Mouse (Mus musculus) adrenal gland, postnatal 10 days (tissue): ENCODE data around the gene Herpud1. TPM values are rescaled to one million over a fixed set of nuclear protein-coding genes. Genes with fewer than 3 reads are reported as not detected.
"Not testable (repeated sequence)": the region's sequence is repeated elsewhere in the genome, so short reads cannot be mapped to it uniquely, and the experiment has no call there.

Experiments used
- DNase-seq: peaks from one replicate; pipeline ENCODE4 v3.0.0; 2021; ENCODE audit warnings: mixed read lengths
- total RNA-seq, 2 experiments: library from RNA; stranded (reverse); gene quantifications; 2 replicates each; pipeline ENCODE4 v1.2.3; 2021

Herpud1 gene
- total RNA-seq, 2 experiments from 2014 or later, result 93.9 to 145 TPM

DNA sequence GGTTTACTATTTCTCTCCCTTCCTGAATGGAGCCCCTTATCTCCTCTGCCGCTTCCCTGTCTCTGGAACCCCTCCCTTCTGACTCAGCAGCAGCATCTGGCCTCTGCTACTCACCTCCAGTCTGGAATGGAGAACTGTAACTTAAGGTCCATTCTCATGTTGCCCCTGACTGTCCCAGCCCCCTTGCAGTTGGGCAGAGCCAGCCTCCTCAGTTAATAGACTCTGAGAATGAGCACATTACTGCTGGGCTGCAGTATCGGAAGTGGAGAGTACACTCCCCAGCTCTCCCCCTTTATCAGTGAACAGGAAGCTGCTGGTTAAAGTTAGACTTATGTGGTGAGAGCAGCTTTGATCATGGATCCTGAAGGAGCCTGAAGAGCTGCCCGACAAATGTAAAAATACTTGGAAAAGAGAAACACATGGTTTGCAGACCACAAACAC is 10.7 kb upstream of the Herpud1 start:
- DNase-seq, result no peak

DNA sequence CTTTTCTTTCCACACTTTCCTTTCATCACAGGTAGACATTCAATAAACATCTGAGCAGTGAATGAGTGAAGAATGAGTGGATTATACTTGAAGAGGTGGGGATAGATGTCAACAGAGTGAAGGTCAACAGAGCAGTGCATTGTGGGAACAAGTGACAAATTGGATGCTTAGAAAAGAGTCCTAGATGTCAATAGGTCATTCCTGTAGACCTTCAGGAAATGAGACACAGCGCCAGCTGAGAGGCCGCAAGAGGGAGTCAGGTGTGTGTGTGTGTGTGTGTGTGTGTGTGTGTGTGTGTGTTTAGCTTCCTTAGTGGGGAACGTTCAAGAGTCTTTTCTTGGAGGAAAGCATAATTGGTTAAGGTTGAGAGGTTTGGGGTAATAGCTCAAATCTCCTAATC is 10.1 kb upstream of the Herpud1 start:
- no peak for DNase-seq

DNA sequence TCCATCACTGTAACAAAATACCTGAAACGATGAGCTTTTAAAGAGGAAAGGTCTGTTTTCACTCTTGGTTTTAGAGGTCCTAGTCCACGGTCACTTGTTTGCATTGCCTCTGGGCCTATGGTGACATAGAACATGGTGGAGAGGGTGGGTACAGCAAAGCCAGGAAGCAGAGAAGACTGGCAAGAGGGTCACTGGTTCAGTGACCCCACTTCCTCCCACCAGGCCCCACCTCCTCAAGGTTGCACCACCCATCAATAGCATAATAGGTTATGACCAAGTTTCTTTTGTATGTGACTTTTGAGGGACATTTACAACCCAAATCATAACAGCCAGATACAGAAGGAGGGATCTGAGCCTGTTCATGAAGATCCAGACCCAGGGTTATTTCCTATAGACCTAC is 9.7 kb upstream of the Herpud1 start:
- DNase-seq, result no peak

DNA sequence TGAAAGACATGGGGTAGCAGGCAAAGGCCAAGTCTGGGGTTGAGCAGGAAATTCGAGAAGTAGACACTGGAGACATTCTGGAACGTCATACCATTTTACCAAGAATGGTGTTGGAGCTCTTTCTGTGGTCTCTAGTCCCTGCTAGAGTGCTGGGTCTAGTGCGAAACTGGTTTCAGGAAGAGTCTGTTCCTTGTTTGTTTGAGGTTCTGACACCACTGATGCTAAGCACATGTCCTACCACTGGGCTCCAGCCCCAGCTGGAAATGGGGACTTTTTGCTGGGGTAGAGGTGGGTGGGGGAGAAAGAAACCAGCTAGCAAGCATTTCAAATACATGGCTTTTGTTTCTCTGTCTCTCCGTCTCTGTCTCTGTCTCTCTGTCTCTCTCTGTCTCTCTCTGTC is 9.2 kb upstream of the Herpud1 start:
- no peak for DNase-seq

DNA sequence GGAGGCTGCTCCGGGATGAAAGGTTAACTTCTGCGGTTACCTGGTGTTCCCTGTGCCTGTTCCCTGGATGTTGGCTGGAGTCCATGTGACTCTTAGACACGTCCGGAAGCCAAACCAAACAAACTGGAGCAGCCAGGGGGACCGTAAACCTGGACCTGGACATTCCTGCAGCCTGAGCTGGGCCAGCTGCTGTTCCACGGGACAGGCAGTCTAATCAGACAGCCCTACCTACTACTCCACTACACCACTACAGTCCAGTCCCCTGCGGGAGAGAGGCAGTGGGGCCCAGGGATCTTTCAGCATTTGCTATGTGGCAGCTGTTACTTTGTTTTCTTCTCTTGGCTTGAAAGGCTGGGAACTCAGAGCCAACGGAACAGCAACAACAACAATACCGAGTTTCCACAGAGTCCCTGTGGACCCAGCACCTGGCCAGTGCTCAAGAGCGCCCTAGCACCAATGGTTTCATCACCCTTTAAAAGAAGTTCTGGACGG is 8.5 kb upstream of the Herpud1 start:
- peak; percentile 63 for DNase-seq

DNA sequence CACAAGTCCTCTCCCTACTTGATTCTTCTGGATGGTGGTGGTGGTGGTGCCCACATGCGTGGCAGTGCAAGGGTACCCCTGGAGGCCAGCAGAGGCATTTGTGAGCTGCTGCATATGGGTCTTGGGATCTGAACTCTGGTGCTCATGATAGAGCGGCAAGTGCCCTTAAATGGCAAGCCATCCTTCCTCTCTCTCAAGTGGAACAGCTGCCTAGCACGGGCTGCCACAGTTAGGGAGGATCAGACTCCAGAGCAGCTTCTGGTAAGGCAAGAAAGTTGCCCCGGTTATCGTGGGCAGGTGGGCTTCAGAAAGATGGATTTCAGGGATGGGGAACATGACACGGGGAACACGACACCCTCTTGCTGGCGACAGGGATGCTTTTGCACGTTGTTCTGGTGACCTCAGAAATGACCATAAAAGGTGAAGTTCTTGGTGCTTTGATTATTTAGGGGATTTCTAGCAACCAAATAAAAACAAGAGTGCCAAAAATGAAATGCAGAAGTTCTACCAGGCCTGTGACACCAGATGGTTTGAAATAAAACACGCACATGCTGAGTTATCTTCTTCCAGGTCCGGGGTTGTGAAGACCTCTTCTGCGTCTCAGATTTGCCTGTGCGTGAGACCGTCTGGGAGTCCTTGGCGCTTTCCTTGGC is 7.3 kb upstream of the Herpud1 start:
- DNase-seq, result no peak

DNA sequence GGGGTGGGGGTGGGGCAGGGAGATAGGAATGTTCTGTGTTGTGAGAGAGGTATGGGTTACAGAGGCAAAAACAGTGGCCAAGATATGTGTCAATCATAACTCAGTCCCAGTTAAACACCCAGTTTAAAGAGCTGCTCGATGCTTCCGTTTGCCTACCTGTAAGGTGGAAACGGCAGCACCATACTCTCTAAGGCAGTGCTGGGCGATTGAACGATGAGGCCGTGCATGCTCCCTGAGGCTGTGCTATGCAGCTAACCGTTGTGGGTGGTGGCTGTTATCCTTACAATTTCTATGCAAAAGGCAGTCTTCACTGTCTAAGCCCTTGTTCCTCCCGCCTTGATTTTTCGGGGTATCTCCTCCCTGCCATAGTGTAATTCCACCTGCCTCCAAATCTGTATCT is 6.6 kb upstream of the Herpud1 start:
- DNase-seq, result no peak

DNA sequence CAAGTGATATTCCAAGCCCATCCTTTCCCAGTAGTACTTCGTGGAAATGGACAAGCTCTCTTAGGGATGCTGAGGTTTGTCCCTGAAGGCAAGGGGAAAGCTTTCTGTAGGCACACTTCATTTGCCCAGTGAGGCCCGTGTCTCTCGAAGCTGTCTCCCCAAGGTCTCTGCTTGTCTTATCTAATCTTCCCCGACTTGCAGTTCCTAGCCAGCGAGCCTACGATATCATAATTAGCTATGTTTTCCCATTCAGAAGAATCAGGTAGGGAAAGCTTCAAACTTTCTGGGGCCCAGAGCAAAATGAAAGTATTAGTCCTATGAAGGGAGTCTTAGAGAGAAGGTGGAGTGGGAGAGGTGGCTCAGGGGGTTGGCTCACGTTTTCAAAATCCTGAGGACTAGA is 2.1 kb upstream of the Herpud1 start:
- no peak for DNase-seq

DNA sequence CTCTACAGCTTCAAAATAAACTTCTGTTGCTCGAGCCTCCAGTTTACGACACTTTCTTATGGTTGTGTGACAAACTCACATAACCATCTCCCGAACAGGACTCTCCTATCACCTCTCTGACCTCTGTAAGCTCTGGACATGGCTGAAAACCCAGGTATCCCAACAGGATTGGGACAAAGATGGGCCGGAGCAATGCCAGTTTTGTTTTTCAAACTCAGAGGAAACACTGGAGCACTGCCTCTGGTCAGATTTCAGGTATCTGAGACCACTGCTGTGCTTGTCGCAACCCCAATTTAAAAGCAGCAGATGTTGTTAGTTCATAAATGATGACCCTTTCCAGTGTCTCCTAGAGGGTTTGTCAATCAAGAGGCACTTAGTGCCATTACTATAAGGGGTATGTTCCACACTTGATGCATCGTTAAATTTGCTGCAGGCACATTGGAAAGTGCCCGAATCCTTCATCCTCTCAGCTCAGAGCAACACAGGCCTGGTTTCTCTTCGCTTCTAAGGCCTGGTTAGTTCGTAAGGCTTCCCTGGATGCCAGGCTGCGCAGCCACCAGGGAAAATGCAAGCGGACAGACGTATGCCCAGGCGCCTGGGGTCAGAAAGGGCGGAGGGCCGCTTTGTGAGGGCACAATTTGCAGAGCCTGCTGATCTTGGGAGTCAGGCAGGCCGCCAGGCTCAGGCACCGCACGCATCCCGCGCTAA is 578 bp upstream of the Herpud1 start:
- no peak for DNase-seq

DNA sequence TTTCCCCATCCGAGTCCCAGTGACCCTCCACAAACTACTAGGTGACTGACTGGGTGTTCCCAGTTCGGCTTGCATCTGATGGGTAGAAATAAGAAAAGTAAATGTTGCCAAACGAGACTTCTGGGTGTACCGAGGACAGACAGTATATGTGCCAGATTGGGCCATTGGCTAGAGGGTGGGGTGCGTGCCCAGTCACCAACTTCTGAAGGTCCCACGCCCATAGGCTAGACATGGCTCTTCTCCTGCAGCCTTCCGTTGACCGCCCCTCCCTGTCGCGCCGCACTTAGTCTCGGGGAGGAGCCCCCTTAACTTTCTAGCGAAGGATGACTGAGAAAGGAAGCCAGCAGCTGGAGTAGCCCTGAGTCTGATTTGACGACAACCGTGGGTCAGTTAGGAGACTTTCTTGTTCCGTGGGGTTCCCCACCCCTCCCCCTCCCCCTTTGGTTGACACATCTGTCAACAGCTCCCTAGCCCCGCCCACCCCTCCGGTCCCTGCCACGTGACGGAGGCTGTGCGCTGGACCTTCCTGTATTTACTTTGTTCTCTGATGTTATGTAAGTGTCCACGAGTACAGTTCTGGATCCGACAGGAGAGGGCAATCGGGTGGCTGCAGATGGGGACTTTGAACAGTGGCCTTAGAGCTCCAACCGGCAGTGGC is 918 bp downstream of the Herpud1 start:
- DNase-seq, result peak; percentile 91

DNA sequence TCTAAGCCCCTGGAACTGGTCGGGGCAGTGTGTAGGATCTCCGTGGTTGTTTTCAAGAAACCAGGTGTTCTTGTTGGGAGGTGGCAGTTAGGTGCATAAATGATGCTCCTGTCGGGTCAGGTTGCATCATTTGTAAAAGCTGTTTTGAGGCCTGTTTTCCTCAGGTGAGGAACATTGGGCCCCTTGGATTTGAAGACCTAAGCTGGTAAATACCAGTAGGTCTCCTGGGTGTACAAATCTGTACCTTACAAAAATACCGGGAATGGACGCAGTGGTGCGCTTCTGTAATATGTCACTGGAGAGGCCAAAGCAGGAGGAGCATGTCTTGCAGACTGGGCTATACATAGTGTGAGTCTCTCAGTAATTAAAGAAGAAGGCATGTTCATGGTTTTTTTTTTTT is 1.5 kb downstream of the Herpud1 start:
- no peak for DNase-seq

DNA sequence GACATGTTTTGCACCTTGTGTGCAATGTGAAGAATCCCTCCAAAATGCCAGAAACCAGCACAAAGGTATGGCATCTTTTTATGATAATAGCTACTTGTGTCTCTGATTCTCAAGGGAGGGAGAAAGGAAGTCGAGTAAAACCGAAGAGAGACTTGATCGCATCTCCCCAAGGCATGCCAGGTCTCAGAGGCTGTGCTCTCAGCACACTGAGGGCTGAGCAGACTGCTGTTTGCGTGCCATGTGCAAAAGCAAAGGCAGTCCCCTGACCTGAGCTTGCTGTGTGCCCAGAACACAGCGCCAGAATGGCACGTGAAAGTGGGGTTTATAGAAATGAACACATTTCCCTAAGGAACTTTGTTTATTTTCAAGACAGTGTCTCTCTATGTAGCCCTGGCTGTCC is 3.3 kb downstream of the Herpud1 start:
- DNase-seq, result no peak

DNA sequence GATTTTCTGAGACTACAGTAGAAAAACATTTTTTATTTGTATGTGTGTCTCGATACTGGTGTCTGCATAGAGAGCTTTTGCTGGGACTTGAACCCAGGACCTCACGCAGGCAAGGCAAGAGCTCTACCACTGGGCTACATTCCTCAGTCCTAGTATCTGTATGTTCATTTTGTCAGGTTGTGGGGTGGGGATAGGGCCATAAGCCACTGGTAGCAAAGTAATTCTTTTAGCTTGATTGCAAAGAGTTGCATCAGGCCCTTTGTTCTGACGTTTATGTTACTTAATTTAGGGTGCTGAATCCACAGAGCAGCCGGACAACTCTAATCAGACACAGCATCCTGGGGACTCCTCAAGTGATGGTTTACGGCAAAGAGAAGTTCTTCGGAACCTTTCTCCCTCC is 4.2 kb downstream of the Herpud1 start:
- no peak for DNase-seq

DNA sequence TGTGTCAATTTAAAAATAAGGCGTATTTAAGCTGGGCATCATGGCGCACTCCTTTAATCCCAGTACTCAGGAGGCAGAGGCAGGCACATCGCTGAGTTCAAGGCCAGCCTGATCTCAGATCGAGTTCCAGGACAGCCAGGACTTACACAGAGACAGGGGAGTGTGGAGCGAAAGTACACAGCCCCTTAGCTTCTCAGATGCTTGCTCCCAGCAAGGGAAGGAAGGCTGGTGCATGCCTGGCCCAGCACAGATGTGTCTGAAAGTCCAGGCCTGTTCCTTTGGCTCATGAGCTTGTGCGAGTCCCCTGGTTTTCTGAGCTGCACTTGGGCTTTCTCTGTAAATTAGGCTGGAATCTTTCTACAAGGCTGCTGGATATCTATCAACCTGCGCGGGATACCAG is 4.7 kb downstream of the Herpud1 start:
- no peak for DNase-seq

DNA sequence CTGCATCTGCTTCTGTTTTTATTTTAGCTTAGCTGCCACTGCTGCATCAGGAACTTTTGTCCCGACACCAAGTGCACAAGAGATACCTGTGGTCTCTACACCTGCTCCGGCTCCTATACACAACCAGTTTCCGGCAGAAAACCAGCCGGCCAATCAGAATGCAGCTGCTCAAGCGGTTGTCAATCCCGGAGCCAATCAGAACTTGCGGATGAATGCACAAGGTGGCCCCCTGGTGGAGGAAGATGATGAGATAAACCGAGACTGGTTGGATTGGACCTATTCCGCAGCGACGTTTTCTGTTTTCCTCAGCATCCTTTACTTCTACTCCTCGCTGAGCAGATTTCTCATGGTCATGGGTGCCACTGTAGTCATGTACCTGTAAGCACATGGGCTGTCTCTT is 5.9 kb downstream of the Herpud1 start:
- DNase-seq, result peak; percentile 70

DNA sequence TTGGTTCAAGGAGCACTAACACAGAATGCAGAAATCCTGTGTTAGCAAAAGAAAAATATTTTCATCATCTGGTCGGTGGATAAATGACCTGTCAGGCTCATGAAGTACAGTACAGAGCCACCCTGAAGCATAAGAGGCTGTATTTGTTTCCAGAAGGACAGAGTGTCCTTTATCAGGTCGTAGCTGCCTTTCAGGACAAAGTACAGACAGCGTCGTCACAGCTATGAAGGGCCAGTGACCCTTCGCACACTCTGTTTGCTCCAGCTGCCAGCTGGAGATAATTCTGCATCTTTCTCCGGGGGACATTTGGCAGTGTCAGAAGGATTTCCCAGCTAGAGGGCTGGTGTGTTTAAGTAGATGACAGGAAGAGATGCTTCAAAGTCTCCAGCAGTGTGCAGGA is 6.4 kb downstream of the Herpud1 start:
- no peak for DNase-seq

DNA sequence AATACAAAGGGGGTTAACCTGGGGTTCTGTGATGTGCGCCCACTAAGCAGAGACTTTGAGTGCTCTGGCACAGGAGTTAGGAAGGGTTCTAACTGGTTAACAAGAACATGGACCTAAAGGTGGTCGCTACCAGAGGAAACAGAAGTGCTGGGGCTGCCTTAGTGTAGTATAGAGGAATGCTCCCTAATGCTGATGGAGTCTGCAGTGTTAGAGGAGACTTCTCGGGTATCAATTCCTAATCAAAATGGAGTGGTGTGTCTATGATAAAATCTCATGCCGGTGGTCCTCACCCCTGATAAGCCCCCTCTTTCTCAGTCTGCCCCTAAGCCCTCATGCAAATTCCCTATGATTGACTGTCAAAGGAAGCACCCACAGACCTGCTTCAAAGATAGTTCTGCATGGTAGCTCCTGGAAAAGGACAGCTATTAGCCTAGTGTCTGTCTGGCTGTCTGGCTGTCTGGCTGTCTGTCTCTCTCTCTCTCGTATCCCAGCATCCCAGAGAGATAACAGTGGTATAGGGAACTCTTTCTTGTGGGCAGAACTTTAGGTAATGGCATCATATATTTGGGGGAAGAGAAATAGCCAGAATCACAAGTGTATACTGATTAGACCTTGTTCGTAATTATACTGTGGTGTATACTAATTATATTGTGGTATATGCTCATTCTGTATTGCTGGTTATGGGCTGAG is 9.8 kb downstream of the Herpud1 start:
- DNase-seq, result no peak

DNA sequence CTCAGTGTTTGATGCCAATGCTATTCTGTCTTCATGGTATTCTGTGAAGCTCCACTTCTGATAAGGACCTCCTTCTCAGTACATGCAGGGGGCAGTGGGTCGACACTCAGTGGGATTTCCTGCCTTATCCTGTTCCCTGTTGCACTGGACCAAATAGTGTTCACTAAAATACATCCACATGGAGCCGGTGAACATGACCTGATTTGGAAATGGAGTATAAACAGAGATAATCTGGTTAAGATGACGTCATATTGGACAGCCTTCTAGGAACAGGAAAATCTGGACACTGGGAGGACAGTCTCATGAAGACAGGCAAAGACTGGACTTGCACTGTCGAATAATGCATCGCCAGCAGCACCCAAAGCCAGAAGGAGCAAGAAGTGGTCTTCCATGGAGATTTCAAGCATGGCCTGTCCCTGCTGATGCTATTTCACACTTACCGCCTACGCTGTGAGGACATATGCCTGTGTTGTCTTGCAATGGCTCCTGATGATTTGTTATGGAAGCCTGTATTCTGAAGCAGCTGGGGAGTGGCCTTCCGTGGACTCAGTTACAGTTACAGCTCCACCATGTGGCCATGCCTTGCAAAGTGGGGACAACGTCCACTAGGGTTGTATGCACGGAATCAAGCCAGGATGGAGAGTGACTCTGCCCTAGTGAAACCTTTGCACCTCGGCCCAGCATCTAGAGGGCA is 10.9 kb downstream of the Herpud1 start:
- DNase-seq, result peak; percentile 75

DNA sequence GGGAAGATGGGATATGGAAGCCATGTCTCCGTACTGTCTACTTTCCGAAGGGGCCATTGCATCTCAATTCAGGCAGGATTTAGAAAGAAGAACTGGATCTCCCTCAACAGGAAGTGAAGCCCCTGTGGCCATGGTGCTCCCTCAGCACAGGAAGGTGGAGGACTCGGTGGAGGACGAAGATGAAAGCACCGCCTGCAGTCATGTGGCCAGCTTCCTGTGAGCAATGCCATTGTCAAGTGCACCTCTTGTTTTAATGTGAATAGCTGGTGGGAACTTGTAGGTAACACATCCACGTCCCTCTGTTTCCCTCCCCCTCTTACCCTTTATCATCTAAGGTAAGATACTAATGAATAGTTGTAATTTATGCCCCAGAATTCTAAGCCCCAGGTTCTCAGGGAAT is 12.3 kb downstream of the Herpud1 start:
- DNase-seq, result no peak

DNA sequence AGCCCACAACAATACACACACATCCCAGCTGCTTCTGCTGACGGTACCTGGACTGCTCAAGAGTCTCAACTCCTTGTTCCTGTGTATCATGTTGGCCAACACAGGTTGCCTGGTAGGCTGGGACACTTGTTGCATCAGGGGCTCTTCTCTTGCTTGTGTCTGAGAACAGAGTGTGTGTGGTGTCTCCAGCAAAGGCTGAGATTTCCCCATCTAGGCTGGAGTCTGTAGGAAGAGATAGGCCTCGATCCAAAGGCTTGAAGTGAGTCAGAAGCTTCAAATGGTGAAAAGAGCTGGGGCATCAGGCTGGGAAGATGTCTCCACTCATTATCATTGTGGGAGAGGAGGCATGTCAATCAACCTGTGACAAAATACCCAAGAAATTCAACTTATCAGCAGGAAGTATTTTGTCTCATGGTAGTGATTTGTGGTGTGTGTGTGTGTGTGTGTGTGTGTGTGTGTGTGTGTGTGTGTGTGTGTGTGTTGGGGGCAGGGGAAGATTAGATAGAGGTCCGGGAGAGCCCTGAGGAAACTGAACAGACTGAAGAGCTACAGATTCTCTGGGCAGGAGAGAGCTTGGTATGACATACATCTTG is 13.2 kb downstream of the Herpud1 start:
- no peak for DNase-seq

DNA sequence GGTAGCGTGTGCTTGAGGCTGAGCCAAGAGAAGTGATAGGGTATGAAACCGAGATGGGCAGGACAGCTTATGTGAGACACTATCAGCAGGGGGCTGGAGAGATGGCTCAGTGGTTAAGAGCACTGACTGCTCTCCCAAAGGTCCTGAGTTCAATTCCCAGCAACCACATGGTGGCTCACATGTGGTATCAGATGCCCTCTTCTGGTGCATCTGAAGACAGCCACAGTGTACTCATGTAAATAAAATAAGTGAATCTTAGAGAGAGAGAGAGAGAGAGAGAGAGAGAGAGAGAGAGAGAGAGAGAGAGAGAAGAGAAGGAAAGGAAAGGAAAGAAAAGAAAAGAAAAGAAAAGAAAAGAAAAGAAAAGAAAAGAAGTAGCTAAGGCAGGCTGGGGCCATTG is 13.7 kb downstream of the Herpud1 start:
- not testable (repeated sequence) for DNase-seq
